In the genomic region with DNA sequence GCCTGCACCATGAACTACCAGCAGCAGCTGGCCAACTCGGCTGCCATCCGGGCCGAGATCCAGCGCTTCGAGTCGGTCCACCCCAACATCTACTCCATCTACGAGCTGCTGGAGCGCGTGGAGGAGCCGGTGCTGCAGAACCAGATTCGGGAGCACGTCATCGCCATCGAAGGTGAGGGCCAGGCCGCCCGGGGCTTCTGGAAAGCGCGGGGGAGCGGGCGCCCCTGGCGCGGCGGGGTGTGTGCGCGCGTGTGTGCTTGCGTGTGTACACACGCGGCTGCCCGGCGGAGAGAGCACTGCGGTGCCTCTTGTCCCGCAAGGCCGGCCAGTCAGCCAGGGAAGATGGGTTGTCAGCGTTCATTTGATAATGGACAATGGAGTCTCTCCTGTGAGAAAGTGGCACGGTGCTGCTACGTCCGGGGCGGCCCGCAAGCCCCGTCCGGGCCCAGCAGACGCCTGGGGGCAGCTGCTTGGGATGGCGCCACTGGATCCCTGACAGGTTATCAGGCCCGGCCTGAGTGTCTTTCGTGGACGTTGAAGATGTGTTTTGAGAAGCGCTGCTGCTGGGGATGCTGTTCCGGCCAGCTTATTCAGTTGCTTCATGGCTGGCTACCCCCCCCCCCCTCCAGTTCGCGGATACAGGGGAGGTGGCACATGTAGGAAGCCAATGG, we compare ENCODE assay signal across 8 mouse cellular contexts. TPM values are rescaled to one million over a fixed set of nuclear protein-coding genes. Genes with fewer than 3 reads are reported as not detected.
DNase-seq lines count a peak whose midpoint lies in the region; ATAC-seq lines count a peak whose summit lies in the region.

No protein-coding gene starts in this region.

- under 1% methylated on average over 51 of the region's 51 CpGs for WGBS in kidney, embryonic 15.5 days
- 1% methylated on average over 51 of the region's 51 CpGs for WGBS in liver, embryonic 13.5 days (ENCODE audit: insufficient replicate concordance)
- under 1% methylated on average over 51 of the region's 51 CpGs for WGBS in neural tube, embryonic 13.5 days

- peaks cover 5% of the 10 kb centered on the region; the same call in 1 of the 2 replicates for H3K36me3 ChIP-seq in kidney, embryonic 15.5 days
- no peaks in the 10 kb centered on the region for H3K36me3 ChIP-seq in liver, embryonic 13.5 days
- no peaks in the 10 kb centered on the region for H3K36me3 ChIP-seq in neural tube, embryonic 13.5 days

- H3K27ac ChIP-seq in kidney, embryonic 15.5 days: peak overlapping the region; percentile 87
- no peak overlapping the region for H3K27ac ChIP-seq in liver, embryonic 13.5 days
- peak overlapping the region; percentile 92 for H3K27ac ChIP-seq in neural tube, embryonic 13.5 days (replicated peaks)

- no peaks in the 10 kb centered on the region for H3K27me3 ChIP-seq in kidney, embryonic 15.5 days
- H3K27me3 ChIP-seq in liver, embryonic 13.5 days: peaks cover 46% of the 10 kb centered on the region
- H3K27me3 ChIP-seq in neural tube, embryonic 13.5 days: no peaks in the 10 kb centered on the region

- peak overlapping the region; percentile 96 for H3K4me2 ChIP-seq in kidney, embryonic 15.5 days
- H3K4me2 ChIP-seq in liver, embryonic 13.5 days: peak overlapping the region; percentile 76
- peak overlapping the region; percentile 90 for H3K4me2 ChIP-seq in neural tube, embryonic 13.5 days

- H3K9me3 ChIP-seq in kidney, embryonic 15.5 days (replicated peaks): 0 out of 2 replicates have a peak, but pooled peaks cover 7% of the 10 kb centered on the region
- H3K9me3 ChIP-seq in liver, embryonic 13.5 days (replicated peaks): no peaks in the 10 kb centered on the region
- H3K9me3 ChIP-seq in neural tube, embryonic 13.5 days: peaks cover 6% of the 10 kb centered on the region

- peak overlapping the region; percentile 91 for H3K9ac ChIP-seq in kidney, embryonic 15.5 days
- H3K9ac ChIP-seq in liver, embryonic 13.5 days: peak overlapping the region; percentile 71
- peak overlapping the region; percentile 94 for H3K9ac ChIP-seq in neural tube, embryonic 13.5 days

- ATAC-seq in kidney, embryonic 15.5 days (replicated peaks; ENCODE audit: low FRiP score): no peak
- no peak for ATAC-seq in liver, embryonic 13.5 days (ENCODE audit: low read depth)
- ATAC-seq in neural tube, embryonic 13.5 days (ENCODE audit: low read depth): peak; percentile 14; the same call in 1 of the 2 replicates
- ATAC-seq in erythroid progenitor cell, adult 5-6 weeks (replicated peaks; ENCODE audit: low FRiP score, poor library complexity, severe bottlenecking): no peak

- H3K4me3 ChIP-seq in kidney, embryonic 15.5 days (replicated peaks): peak overlapping the region; percentile 88
- H3K4me3 ChIP-seq in liver, embryonic 13.5 days (replicated peaks): peak overlapping the region; percentile 66
- H3K4me3 ChIP-seq in neural tube, embryonic 13.5 days: peak overlapping the region; percentile 87

- peak; percentile 22 for DNase-seq in thymus, postnatal 4 days
- DNase-seq in thymus, postnatal 10 days (ENCODE audit: low spot score in 2 of 2): no peak
- DNase-seq in cerebellum, postnatal 36 days: peak; percentile 50 to 57
- peak; percentile 42 for DNase-seq in gastrocnemius, postnatal 25 days
- no peak for DNase-seq in liver, embryonic 13.5 days

- peaks cover 32% of the 10 kb centered on the region for H3K4me1 ChIP-seq in kidney, embryonic 15.5 days
- H3K4me1 ChIP-seq in liver, embryonic 13.5 days (replicated peaks): peaks cover 10% of the 10 kb centered on the region
- H3K4me1 ChIP-seq in neural tube, embryonic 13.5 days (replicated peaks): peaks cover 37% of the 10 kb centered on the region

RNA-seq across cellular contexts. Expression of gene Agap1, which starts 0.9 kb away (rescaled TPM):
- 10 to 100 TPM; 15.1 to 21.8 TPM for total RNA-seq in gastrocnemius, postnatal 25 days (2021)
- 10.8 and 11.3 TPM in 2 replicates for polyA plus RNA-seq in kidney, embryonic 15.5 days (2015; fragmentation: Nextera tagmentation; extraction: Ambion mirVana)
- 1.1 and 1.2 TPM in 2 replicates for polyA plus RNA-seq in liver, embryonic 13.5 days (2015; fragmentation: Nextera tagmentation; extraction: Ambion mirVana)
- 48.1 and 52.9 TPM in 2 replicates for polyA plus RNA-seq in neural tube, embryonic 13.5 days (2015; fragmentation: Nextera tagmentation; extraction: Ambion mirVana)
- total RNA-seq in erythroid progenitor cell, adult 5-6 weeks (2015; ENCODE audit: low replicate concordance): 8.4 and 11.2 TPM in 2 replicates
- 8.3 and 10.1 TPM in 2 replicates for total RNA-seq in erythroid progenitor cell, adult 5-6 weeks (2017; ENCODE audit: low replicate concordance)

Comparison
In these comparisons a context has a peak if more than half of its experiments do, and no peak if none do; other contexts are left out.
1. DNase-seq: peak in thymus, postnatal 4 days (single experiment), cerebellum, postnatal 36 days (2 of 2) and gastrocnemius, postnatal 25 days (single experiment); none in thymus, postnatal 10 days (0 of 2) and liver, embryonic 13.5 days (single experiment).
2. Peak in every context shown above with its lines, with median percentiles within 50 percentile points of each other: H3K4me2 ChIP-seq, H3K4me3 ChIP-seq and H3K9ac ChIP-seq.